Mouse (Mus musculus) mesoderm, embryonic 11.5 days (tissue): ENCODE measurements at regions not wholly inside any gene's neighbourhood (a gene's known extent, or its start where the extent isn't known, plus 50 kb on each side); places are given as distances from the start of the nearest gene placed in this dataset.
"Not testable (repeated sequence)": the region's sequence is repeated elsewhere in the genome, so short reads cannot be mapped to it uniquely, and the experiment has no call there.

Source experiments
- DNase-seq: peaks from one replicate; pipeline ENCODE4 v3.0.0-alpha.2; 2012; ENCODE audit warnings: low read depth, low spot score

DNA sequence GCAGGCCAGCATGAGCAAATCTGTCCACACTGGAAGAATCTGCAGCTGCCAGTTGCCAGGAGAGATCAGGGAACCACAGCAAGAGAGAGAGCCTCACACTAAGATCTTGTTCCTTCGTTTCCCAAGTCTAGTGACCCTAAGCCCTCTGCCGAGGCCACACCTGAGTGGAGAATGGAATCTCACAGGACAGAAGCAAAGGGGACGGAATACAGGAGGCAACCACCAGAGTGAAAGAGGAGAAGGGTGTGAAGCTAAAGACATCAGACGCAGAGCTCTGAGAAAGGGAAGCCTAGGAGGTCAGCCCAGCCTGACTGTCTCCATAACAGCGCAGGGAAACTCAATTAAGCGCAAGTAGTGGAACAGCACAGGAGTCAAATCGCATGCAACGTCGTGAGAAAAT is 75.0 kb downstream of the Suds3 start:
- no peak for DNase-seq

DNA sequence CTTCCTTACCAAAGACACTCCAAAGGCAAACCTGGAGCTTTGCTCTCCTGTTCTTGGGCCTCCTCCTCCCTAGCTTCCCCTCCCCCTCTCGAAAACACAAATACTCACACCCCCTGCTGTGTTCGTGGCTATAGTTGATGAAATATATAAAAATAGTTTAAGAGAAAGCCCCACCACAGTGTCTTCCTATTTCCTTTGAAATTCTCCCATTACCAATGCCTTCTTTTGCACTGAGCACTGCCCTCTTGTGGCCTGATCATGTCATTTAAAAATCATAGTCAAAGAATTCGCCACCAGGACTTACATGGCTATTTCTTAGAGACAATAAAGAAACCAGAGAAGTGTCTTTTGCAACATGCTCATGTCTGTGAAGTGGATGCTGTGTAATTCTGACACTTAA is 78.7 kb downstream of the Suds3 start:
- DNase-seq, result peak; percentile 38

GRCm38 (mm10) chr5:117032130-117032529 is 83.8 kb downstream of the Suds3 start:
- no peak for DNase-seq

GRCm38 (mm10) chr5:117025689-117026383 is 90.1 kb downstream of the Suds3 start:
- no peak for DNase-seq

DNA sequence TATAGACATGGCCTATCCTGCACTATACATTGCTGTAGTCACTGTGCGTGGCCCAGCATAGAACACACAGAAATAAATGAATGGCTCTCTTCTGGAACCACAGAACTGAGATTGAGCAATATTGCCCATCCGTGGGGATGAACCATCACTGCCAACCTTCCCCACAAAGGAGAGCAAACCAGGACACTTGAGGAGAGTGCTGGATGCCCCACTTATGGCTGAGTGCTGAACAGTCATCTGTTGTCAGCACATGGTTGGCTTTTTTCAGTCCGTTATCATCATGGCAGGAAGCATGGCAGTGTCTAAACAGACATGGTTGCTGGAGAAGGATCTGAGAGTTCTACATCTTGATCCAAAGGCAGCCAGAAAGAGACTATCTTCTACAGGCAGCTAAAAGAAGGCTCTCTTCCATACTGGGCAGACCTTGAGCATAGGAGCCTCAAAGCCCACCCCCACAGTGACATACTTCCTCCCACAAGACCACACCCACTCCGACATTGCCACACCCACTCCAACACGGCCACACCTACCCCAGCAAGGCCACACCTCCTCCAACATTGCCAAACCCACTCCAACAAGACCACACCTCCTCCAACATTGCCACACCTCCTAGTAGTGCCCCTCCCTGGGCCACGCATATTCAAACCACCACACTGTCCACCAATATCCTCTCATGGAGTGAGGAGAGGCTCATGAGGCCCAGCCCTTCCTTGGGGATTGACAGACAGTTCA is 97.3 kb downstream of the Suds3 start:
- DNase-seq, result no peak

DNA sequence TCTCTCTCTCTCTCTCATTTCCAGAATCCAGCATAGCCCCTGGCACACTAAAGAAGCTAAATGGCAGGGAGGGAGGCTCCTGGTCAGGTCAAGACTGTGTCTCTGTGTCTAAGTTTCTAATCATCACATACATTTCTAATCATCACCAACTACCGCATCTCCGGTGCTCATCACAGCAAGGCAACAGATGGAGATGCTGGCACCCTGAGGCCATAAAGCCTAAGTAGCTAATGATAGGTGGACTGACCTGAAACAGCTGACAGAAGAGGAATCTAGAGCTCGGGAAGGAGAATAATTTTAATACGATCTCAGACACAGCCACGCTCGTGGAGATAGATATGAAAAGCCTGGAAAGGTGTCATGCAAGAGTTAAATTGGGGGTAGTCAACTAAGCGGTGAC is 104.8 kb downstream of the Suds3 start:
- no peak for DNase-seq

GRCm38 (mm10) chr5:117000770-117001201 is 115.1 kb downstream of the Suds3 start:
- peak; percentile 4 for DNase-seq

- DNase-seq, result no peak
Measured at GRCm38 (mm10) chr5:116994508-116994907, 121.4 kb downstream of the Suds3 start.

- no peak for DNase-seq
Measured at GRCm38 (mm10) chr5:116993674-116994073, 122.2 kb downstream of the Suds3 start.

DNA sequence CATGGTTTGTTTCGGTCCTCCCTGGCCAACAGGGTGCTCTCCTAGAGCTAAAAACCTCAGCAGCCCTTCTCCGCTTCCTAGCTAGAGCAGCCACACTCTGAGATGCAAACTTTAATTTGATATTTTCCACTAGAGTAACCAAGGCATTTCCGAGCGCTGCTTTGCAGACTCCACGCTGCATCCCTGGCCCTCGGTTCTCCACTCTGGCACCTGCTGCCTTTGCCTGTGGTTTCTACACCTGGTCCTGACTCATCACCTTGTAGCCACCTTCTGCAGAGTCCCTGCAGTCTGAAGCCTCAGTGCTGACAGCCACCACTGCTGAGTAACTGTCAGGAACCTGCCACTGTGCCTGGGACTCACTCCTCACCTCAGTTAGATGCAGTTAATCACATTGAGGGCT is 124.5 kb downstream of the Suds3 start:
- DNase-seq, result no peak

- DNase-seq, result not testable (repeated sequence)
Measured at GRCm38 (mm10) chr5:116971474-116971873, 144.4 kb downstream of the Suds3 start.

GRCm38 (mm10) chr5:116964171-116964570 is 151.7 kb downstream of the Suds3 start:
- DNase-seq, result no peak

GRCm38 (mm10) chr5:116963106-116963505 is 152.8 kb downstream of the Suds3 start:
- DNase-seq, result no peak

- DNase-seq, result no peak
Measured at GRCm38 (mm10) chr5:116960041-116960440, 155.9 kb downstream of the Suds3 start.

- no peak for DNase-seq
Measured at GRCm38 (mm10) chr5:116958141-116958540, 157.8 kb downstream of the Suds3 start.

DNA sequence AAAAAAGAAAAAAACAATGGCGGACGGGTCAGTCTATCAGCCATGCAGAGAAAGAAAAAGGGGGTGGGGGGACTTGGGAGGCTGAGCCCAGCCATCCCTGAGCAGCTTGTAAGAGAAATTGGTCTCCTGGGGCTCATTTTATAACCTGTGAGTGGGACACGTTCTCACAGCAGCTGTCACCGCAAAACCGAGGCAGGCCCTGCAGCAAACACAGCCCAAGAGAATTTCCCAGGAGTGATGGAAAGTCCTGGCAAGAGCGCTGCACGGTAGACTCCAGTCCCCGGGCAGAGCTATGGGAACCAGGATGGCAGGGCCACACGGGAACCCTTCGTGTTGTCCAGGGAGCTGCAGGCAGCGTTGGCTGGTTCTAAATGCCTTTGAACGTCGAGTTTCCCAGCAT is 159.3 kb downstream of the Suds3 start:
- peak; percentile 48 for DNase-seq

GRCm38 (mm10) chr5:116950280-116950881 is 165.5 kb downstream of the Suds3 start:
- no peak for DNase-seq

DNA sequence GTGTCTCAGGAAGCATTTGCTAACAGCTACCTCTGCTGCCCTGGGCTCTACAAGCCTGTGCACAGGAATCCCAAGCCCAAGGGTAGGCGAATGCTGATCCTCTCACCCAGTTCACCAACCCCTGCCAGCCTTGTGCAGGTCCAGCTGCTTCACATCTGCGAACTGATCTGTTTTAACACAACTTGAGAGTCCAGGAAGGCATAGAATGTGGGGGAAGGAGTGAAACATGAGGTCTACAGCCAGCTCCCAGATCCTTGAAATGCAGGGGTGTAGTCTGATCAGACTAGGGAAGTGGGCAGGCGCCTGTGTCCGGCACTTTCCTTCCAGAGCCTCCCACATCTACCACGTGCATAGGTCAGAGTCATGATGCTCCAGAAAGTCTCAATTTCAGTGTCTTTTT is 181.3 kb downstream of the Suds3 start:
- DNase-seq, result no peak

GRCm38 (mm10) chr5:116934151-116934550 is 181.8 kb downstream of the Suds3 start:
- DNase-seq, result no peak

GRCm38 (mm10) chr5:116933105-116933504 is 182.8 kb downstream of the Suds3 start:
- DNase-seq, result no peak

GRCm38 (mm10) chr5:116923761-116924160 is 192.2 kb downstream of the Suds3 start:
- DNase-seq, result no peak

DNA sequence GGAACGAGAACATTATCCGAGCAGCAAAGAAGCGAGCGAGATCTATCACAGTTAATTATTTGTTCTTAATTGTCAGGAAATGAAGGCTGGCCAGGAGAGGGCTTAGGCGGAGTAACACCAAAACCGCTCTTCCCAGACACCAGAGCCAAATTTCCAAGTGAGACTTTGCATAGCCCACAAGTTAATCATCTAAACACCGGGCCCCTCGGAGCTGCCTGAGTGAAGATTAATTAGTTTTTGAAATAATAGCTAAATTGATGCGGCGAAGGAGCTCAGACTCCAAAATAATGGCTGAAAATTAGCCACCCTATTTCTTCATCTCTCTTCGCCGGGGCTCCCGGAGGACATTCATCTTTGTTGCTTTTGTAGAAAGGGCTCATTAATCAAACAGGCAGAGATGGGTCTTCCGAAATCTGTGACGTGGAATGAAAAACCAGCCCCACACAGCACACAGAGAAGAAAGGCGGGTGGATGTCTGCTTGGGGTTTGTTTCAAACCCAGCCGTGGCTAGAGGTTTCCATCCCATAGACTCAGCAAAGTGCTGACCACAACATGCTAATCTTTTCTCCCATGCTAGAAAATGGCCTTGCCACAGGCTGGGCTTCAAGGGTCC is 193.7 kb downstream of the Suds3 start:
- DNase-seq, result no peak
